Mouse (Mus musculus) bone marrow macrophage, adult 2 months (primary cell): ENCODE measurements around the gene Cand2.

Source experiments
- CTCF ChIP-seq: IDR thresholded peaks from 2 replicates; pipeline ENCODE4 v1.5.1; 2012; ENCODE audit warnings: low read depth, mild to moderate bottlenecking, low read length, moderate library complexity
- POLR2A ChIP-seq: IDR thresholded peaks from 2 replicates; pipeline ENCODE4 v1.6.1; 2012; ENCODE audit warnings: mild to moderate bottlenecking, low read depth, low read length, borderline replicate concordance

- no peak for TF ChIP-seq CTCF
- no peak for TF ChIP-seq POLR2A
Observed at GRCm38 (mm10) chr6:115853091-115853813, 78.9 kb downstream of the Cand2 start, which contains the start of the genes Mbd4 and Ift122.
